Mouse (Mus musculus): Measurements from ENCODE around the gene Gm3278. TPM values are rescaled to one million over a fixed set of nuclear protein-coding genes. Genes with fewer than 3 reads are reported as not detected.
A peak's percentile ranks its signal among the peaks of the same experiment; 100 is the strongest.
"Not testable (repeated sequence)": the region's sequence is repeated elsewhere in the genome, so short reads cannot be mapped to it uniquely, and the experiment has no call there.

The Gm3278 gene
- 0.10 TPM in 1 of 2 replicates, not detected in the other for polyA plus RNA-seq (2015; fragmentation: Nextera tagmentation; extraction: Ambion mirVana)

DNA sequence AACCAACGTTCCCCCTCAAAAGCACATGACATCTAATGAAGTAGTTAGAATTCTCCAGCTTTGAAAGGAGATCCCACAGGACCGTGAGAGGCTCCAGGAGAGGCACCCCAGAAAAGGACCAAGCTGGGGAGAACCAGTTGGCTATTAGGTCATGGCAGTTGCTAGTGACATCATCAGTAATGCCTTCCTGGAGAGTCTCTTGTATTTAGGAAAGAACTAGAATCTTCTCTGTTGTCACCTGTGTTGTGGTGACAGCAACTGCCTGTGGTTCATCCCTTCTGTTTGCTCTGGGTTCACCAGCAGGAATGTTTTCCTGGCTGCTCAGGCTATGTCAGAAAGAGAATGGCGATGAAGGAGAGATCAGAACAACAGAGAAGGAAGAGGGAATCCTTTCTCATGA lies at the start of gene Gm3278:
Gene Gm3278 (plus strand): TSS at position 301 of the 400 bp plus-strand sequence.
- H3K9me3 ChIP-seq (ENCODE audit: control insufficient read depth); H3K27me3 ChIP-seq (replicated peaks; ENCODE audit: control insufficient read depth, insufficient read depth, low read length); H3K27ac ChIP-seq (ENCODE audit: low read depth, low read length); H3K4me3 ChIP-seq (ENCODE audit: low read depth, low read length); H3K4me2 ChIP-seq (replicated peaks; ENCODE audit: low read depth); ATAC-seq; H3K36me3 ChIP-seq (ENCODE audit: control insufficient read depth, insufficient read depth); H3K4me1 ChIP-seq (replicated peaks; ENCODE audit: control insufficient read depth, insufficient read depth, low read length); H3K9ac ChIP-seq (ENCODE audit: low read depth, low read length): not testable (repeated sequence)
- WGBS: 100% methylated on average over 1 of the region's 3 CpGs

DNA sequence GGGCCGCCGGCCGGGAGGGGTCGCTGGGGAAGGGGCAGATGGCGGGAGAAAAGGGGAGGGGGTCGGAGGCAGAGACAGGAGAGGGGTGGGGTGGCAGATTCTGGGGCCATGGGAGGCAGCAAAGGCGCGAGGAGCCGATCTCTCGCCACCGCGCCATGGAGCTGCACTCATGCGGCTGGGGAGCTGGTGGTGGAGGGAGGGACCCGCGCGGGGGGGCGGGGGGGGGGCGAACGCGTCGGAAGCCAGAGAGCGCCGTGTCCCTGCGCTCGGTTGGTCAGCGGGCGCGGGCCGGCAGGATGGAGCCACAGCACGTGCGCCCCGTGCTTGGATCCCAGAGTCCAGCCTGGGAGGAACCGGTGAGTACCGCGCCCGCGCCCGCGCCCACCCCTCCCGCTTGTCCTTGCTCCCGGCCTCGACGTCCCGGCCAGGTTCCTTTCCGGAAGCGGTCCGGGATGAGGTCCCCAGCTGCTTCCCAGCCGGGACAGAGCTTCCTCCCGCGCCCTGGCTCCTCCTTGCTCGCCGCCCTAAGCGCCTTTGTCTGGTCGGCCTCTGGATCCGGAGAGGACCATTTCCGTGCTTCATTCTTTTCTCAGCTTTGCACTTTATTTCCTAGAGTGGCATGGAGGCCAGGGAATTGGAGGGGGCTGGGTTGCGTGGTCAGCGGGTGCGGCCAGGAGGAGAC lies 36.8 kb upstream of the Gm3278 start, which contains the start of gene Gm3264:
Gene Gm3264 (plus strand): TSS at position 278 of the 682 bp plus-strand sequence.
- H3K27ac ChIP-seq (ENCODE audit: low read depth, low read length); H3K36me3 ChIP-seq (ENCODE audit: control insufficient read depth, insufficient read depth); ATAC-seq; H3K4me1 ChIP-seq (replicated peaks; ENCODE audit: control insufficient read depth, insufficient read depth, low read length); H3K27me3 ChIP-seq (replicated peaks; ENCODE audit: control insufficient read depth, insufficient read depth, low read length); H3K9ac ChIP-seq (ENCODE audit: low read depth, low read length); H3K9me3 ChIP-seq (ENCODE audit: control insufficient read depth); H3K4me3 ChIP-seq (ENCODE audit: low read depth, low read length): not testable (repeated sequence)
- 9% methylated on average over 33 of the region's 59 CpGs for WGBS
- peak within 1 kb of the TSS; percentile 59 for H3K4me2 ChIP-seq (replicated peaks; ENCODE audit: low read depth)

Other genes starting within 250 kb of the Gm3278 start
- gene Gm3239, start 228.2 kb upstream of the Gm3278 start, polyA plus RNA-seq (2015; fragmentation: Nextera tagmentation; extraction: Ambion mirVana): 0.09 TPM in 1 of 2 replicates, not detected in the other
- not detected in 2 replicates for gene Gm7876, start 183.2 kb upstream of the Gm3278 start, polyA plus RNA-seq (2015; fragmentation: Nextera tagmentation; extraction: Ambion mirVana)
- gene Gm3252, start 165.6 kb upstream of the Gm3278 start, polyA plus RNA-seq (2015; fragmentation: Nextera tagmentation; extraction: Ambion mirVana): not detected in 2 replicates
- gene Gm9602, start 116.1 kb upstream of the Gm3278 start, polyA plus RNA-seq (2015; fragmentation: Nextera tagmentation; extraction: Ambion mirVana): not detected in 2 replicates
- not detected in 2 replicates for gene Gm3269, start 54.3 kb upstream of the Gm3278 start, polyA plus RNA-seq (2015; fragmentation: Nextera tagmentation; extraction: Ambion mirVana)
- not detected in 2 replicates for gene Gm3264, start 36.8 kb upstream of the Gm3278 start, polyA plus RNA-seq (2015; fragmentation: Nextera tagmentation; extraction: Ambion mirVana)
- gene Gm8297, start 91.5 kb downstream of the Gm3278 start, polyA plus RNA-seq (2015; fragmentation: Nextera tagmentation; extraction: Ambion mirVana): not detected in 2 replicates
- gene Gm3298, start 123.5 kb downstream of the Gm3278 start, polyA plus RNA-seq (2015; fragmentation: Nextera tagmentation; extraction: Ambion mirVana): not detected in 2 replicates
- gene 4930555G01Rik, start 158.2 kb downstream of the Gm3278 start, polyA plus RNA-seq (2015; fragmentation: Nextera tagmentation; extraction: Ambion mirVana): not detected in 2 replicates
- 0.16 and 0.17 TPM in 2 replicates for gene Gm8281, start 178.6 kb downstream of the Gm3278 start, polyA plus RNA-seq (2015; fragmentation: Nextera tagmentation; extraction: Ambion mirVana)
- not detected in 2 replicates for gene Gm8279, start 239.1 kb downstream of the Gm3278 start, polyA plus RNA-seq (2015; fragmentation: Nextera tagmentation; extraction: Ambion mirVana)